In genomic region chr2:93906316-93906715, GRCm38 (mm10) we compare ENCODE assay signal across 14 mouse cellular contexts. TPM values are rescaled to one million over a fixed set of nuclear protein-coding genes. Genes with fewer than 3 reads are reported as not detected.
DNase-seq lines count a peak whose midpoint lies in the region; ATAC-seq and TF ChIP-seq lines count a peak whose summit lies in the region.
"Had no signal": no experiment of that assay in that cellular context is flagged by ENCODE, and none has a peak within 500 bp of the region (broad histone marks: within the 10 kb centered on the region; RNA-seq: fewer than 3 reads in every experiment).

No protein-coding gene starts in this region.

- no peak overlapping the region for H3K9ac ChIP-seq in heart, embryonic 11.5 days (ENCODE audit: low read depth, low read length)
- peak overlapping the region; percentile 23; the same call in 1 of the 2 replicates for H3K9ac ChIP-seq in midbrain, embryonic 13.5 days (replicated peaks)
- no peak overlapping the region for H3K9ac ChIP-seq in midbrain, postnatal 0 days (replicated peaks; ENCODE audit: low read length, poor library complexity, severe bottlenecking)
- no peak overlapping the region for H3K9ac ChIP-seq in stomach, postnatal 0 days (ENCODE audit: low read length)
- H3K9ac ChIP-seq: neural tube, embryonic 12.5 days had no signal

- H3K9me3 ChIP-seq in heart, embryonic 11.5 days (replicated peaks; ENCODE audit: control insufficient read depth, low read length) = no peaks in the 10 kb centered on the region
- no peaks in the 10 kb centered on the region for H3K9me3 ChIP-seq in midbrain, embryonic 13.5 days
- no peaks in the 10 kb centered on the region for H3K9me3 ChIP-seq in midbrain, postnatal 0 days (ENCODE audit: low read length)
- no peaks in the 10 kb centered on the region for H3K9me3 ChIP-seq in stomach, postnatal 0 days (ENCODE audit: control insufficient read depth, low read length)
- H3K9me3 ChIP-seq: neural tube, embryonic 12.5 days had no signal

- H3K27me3 ChIP-seq in heart, embryonic 11.5 days (ENCODE audit: control insufficient read depth, insufficient read depth, low read length) = peaks cover 6% of the 10 kb centered on the region; the same call in 1 of the 2 replicates
- no peaks in the 10 kb centered on the region for H3K27me3 ChIP-seq in midbrain, embryonic 13.5 days
- no peaks in the 10 kb centered on the region for H3K27me3 ChIP-seq in midbrain, postnatal 0 days (ENCODE audit: insufficient read depth, low read length)
- H3K27me3 ChIP-seq in stomach, postnatal 0 days (ENCODE audit: control insufficient read depth, insufficient read depth, low read length) = no peaks in the 10 kb centered on the region
- H3K27me3 ChIP-seq: neural tube, embryonic 12.5 days had no signal

- H3K4me2 ChIP-seq in heart, embryonic 11.5 days = no peak overlapping the region
- no peak overlapping the region for H3K4me2 ChIP-seq in midbrain, embryonic 13.5 days (replicated peaks)
- H3K4me2 ChIP-seq in midbrain, postnatal 0 days (ENCODE audit: low read depth, low read length, poor library complexity, severe bottlenecking) = no peak overlapping the region
- H3K4me2 ChIP-seq in stomach, postnatal 0 days (replicated peaks; ENCODE audit: low read depth) = no peak overlapping the region
- H3K4me2 ChIP-seq: neural tube, embryonic 12.5 days had no signal

- H3K4me1 ChIP-seq in heart, embryonic 11.5 days (ENCODE audit: control insufficient read depth, insufficient read depth, low read length) = peaks cover 4% of the 10 kb centered on the region; the same call in 1 of the 2 replicates
- H3K4me1 ChIP-seq in midbrain, embryonic 13.5 days (replicated peaks) = peaks cover 25% of the 10 kb centered on the region
- H3K4me1 ChIP-seq in midbrain, postnatal 0 days (ENCODE audit: insufficient read depth, low read length) = peaks cover 14% of the 10 kb centered on the region
- 0 out of 2 replicates have a peak, but pooled peaks cover 2% of the 10 kb centered on the region for H3K4me1 ChIP-seq in stomach, postnatal 0 days (replicated peaks; ENCODE audit: control insufficient read depth, insufficient read depth)

- TF ChIP-seq EP300 in stomach, postnatal 0 days (optimal IDR thresholded peaks at IDR 0.05) = no peak

- H3K27ac ChIP-seq in heart, embryonic 11.5 days (ENCODE audit: low read depth, low read length) = no peak overlapping the region
- peak overlapping the region; percentile 56; the same call in 1 of the 2 replicates for H3K27ac ChIP-seq in midbrain, embryonic 13.5 days
- H3K27ac ChIP-seq in midbrain, postnatal 0 days (ENCODE audit: low read depth, low read length) = no peak overlapping the region
- H3K27ac ChIP-seq in stomach, postnatal 0 days (replicated peaks) = no peak overlapping the region
- H3K27ac ChIP-seq: macrophage; neural tube, embryonic 12.5 days had no signal

- WGBS in heart, embryonic 11.5 days (ENCODE audit: insufficient replicate concordance) = 33% methylated on average over 4 of the region's 4 CpGs
- WGBS in midbrain, embryonic 13.5 days = 41% methylated on average over 4 of the region's 4 CpGs
- WGBS in midbrain, postnatal 0 days = 45% methylated on average over 4 of the region's 4 CpGs
- 51% methylated on average over 4 of the region's 4 CpGs for WGBS in stomach, postnatal 0 days

- no peaks in the 10 kb centered on the region for H3K36me3 ChIP-seq in heart, embryonic 11.5 days (ENCODE audit: control insufficient read depth, insufficient read depth, low read length)
- H3K36me3 ChIP-seq in midbrain, embryonic 13.5 days = no peaks in the 10 kb centered on the region
- H3K36me3 ChIP-seq in midbrain, postnatal 0 days (ENCODE audit: insufficient read depth, low read length) = no peaks in the 10 kb centered on the region
- no peaks in the 10 kb centered on the region for H3K36me3 ChIP-seq in stomach, postnatal 0 days (ENCODE audit: control insufficient read depth, insufficient read depth, low read length)
- H3K36me3 ChIP-seq: neural tube, embryonic 12.5 days had no signal

- no peak for TF ChIP-seq CTCF in midbrain, postnatal 0 days (IDR thresholded peaks at IDR 0.05)
- no peak for TF ChIP-seq CTCF in stomach, postnatal 0 days (IDR thresholded peaks at IDR 0.05; ENCODE audit: low read depth)

- ATAC-seq in heart, embryonic 11.5 days (replicated peaks; ENCODE audit: insufficient number of reproducible peaks, low FRiP score, low TSS enrichment) = no peak
- no peak for ATAC-seq in midbrain, embryonic 13.5 days
- no peak for ATAC-seq in midbrain, postnatal 0 days (ENCODE audit: low FRiP score)
- ATAC-seq in stomach, postnatal 0 days (ENCODE audit: low FRiP score, low TSS enrichment) = no peak

- no peak overlapping the region for H3K4me3 ChIP-seq in heart, embryonic 11.5 days (ENCODE audit: low read depth, low read length)
- no peak overlapping the region for H3K4me3 ChIP-seq in midbrain, embryonic 13.5 days (replicated peaks)
- H3K4me3 ChIP-seq in midbrain, postnatal 0 days (ENCODE audit: low read depth, low read length) = no peak overlapping the region
- no peak overlapping the region for H3K4me3 ChIP-seq in stomach, postnatal 0 days (ENCODE audit: low read depth, low read length)
- H3K4me3 ChIP-seq: neural tube, embryonic 12.5 days had no signal

- DNase-seq in heart, adult 18-20 months = peak; percentile 67 to 88
- no peak for DNase-seq in midbrain, postnatal 0 days (ENCODE audit: low spot score)
- peak; percentile 67 to 75 for DNase-seq in heart, adult 9 months (ENCODE audit: low spot score in 2 of 2)
- DNase-seq in retina, postnatal 1 day = peak; percentile 77
- no peak for DNase-seq in stomach, postnatal 0 days (ENCODE audit: low spot score)
- DNase-seq in c-Kit-positive CD71-positive TER-119-positive erythroid progenitor cells, embryonic 14.5 days (ENCODE audit: low spot score) = no peak
- DNase-seq: cerebellum, adult 9-11 months; left cerebral cortex, postnatal 4 days had no signal

RNA-seq across cellular contexts. Expression of gene Accsl, which starts 37.4 kb away (rescaled TPM):
- total RNA-seq in heart, adult 18-20 months (2021) = not detected
- polyA plus RNA-seq in heart, embryonic 11.5 days (2014; fragmentation: Nextera tagmentation; extraction: Ambion mirVana) = not detected in 2 replicates
- 0.28 and 0.30 TPM in 2 replicates for polyA plus RNA-seq in midbrain, embryonic 13.5 days (2015; fragmentation: Nextera tagmentation; extraction: Ambion mirVana)
- 0.52 TPM in 1 of 2 replicates, not detected in the other for total RNA-seq in midbrain, postnatal 0 days (2014; rRNA removed)
- polyA plus RNA-seq in midbrain, postnatal 0 days (2015; fragmentation: Nextera tagmentation; extraction: Ambion mirVana) = 0.11 and 0.51 TPM in 2 replicates
- not detected in 2 replicates for polyA plus RNA-seq in stomach, postnatal 0 days (2015; fragmentation: Nextera tagmentation; extraction: Ambion mirVana)
- polyA plus RNA-seq: heart, embryonic 14.5 days; macrophage; small intestine, adult 2 months had no signal

RNA-seq across cellular contexts. Expression of gene Gm13889, which starts 50.7 kb away (rescaled TPM):
- 10 to 100 TPM in 1 of 2 experiments, 1 to 10 TPM in 1; 8.9 to 10.9 TPM for total RNA-seq in heart, adult 18-20 months (2021)
- 2.8 and 4.1 TPM in 2 replicates for polyA plus RNA-seq in heart, embryonic 11.5 days (2014; fragmentation: Nextera tagmentation; extraction: Ambion mirVana)
- polyA plus RNA-seq in midbrain, embryonic 13.5 days (2015; fragmentation: Nextera tagmentation; extraction: Ambion mirVana) = 3.0 and 5.0 TPM in 2 replicates
- total RNA-seq in midbrain, postnatal 0 days (2014; rRNA removed) = 21.9 and 23.3 TPM in 2 replicates
- 9.3 and 10.4 TPM in 2 replicates for polyA plus RNA-seq in midbrain, postnatal 0 days (2015; fragmentation: Nextera tagmentation; extraction: Ambion mirVana)
- 70.7 and 82.0 TPM in 2 replicates for polyA plus RNA-seq in stomach, postnatal 0 days (2015; fragmentation: Nextera tagmentation; extraction: Ambion mirVana)
- polyA plus RNA-seq: macrophage had no signal

RNA-seq across cellular contexts. Expression of gene Accs, which starts 56.6 kb away (rescaled TPM):
- total RNA-seq in heart, adult 18-20 months (2021) = 1 to 10 TPM; 4.1 to 5.2 TPM
- polyA plus RNA-seq in heart, embryonic 11.5 days (2014; fragmentation: Nextera tagmentation; extraction: Ambion mirVana) = 6.6 and 7.7 TPM in 2 replicates
- 6.8 and 7.1 TPM in 2 replicates for polyA plus RNA-seq in midbrain, embryonic 13.5 days (2015; fragmentation: Nextera tagmentation; extraction: Ambion mirVana)
- total RNA-seq in midbrain, postnatal 0 days (2014; rRNA removed) = 10.8 and 12.1 TPM in 2 replicates
- 4.7 and 4.9 TPM in 2 replicates for polyA plus RNA-seq in midbrain, postnatal 0 days (2015; fragmentation: Nextera tagmentation; extraction: Ambion mirVana)
- polyA plus RNA-seq in stomach, postnatal 0 days (2015; fragmentation: Nextera tagmentation; extraction: Ambion mirVana) = 4.7 and 5.0 TPM in 2 replicates

Comparison
In these comparisons a context has a peak if more than half of its experiments do, and no peak if none do; other contexts are left out.
1. DNase-seq: peak in heart, adult 18-20 months (2 of 2), heart, adult 9 months (2 of 2) and retina, postnatal 1 day (single experiment); none in midbrain, postnatal 0 days (single experiment), stomach, postnatal 0 days (single experiment) and c-Kit-positive CD71-positive TER-119-positive erythroid progenitor cells, embryonic 14.5 days (single experiment).